Mouse (Mus musculus) ovary, postnatal 14 days (tissue): ENCODE results near the gene Lman1l.

Experiments
- DNase-seq: peaks from one replicate; pipeline ENCODE4 v3.0.0; 2022; ENCODE audit warnings: low spot score

Gene Lman1l

GRCm38 (mm10) chr9:57620674-57621073 lies at the start of gene Lman1l:
Gene Lman1l, minus strand, starts transcription at chr9:57620774.
- DNase-seq, result no peak

- DNase-seq, result no peak
Measured at GRCm38 (mm10) chr9:57669566-57669965, 49.0 kb upstream of the Lman1l start.

GRCm38 (mm10) chr9:57668277-57668676 lies 47.7 kb upstream of the Lman1l start:
- DNase-seq, result no peak

- no peak for DNase-seq
Measured at GRCm38 (mm10) chr9:57667817-57668216, 47.2 kb upstream of the Lman1l start.

GRCm38 (mm10) chr9:57667136-57667535 lies 46.6 kb upstream of the Lman1l start:
- DNase-seq, result no peak

GRCm38 (mm10) chr9:57666536-57666935 lies 46.0 kb upstream of the Lman1l start:
- no peak for DNase-seq

GRCm38 (mm10) chr9:57664616-57665015 lies 44.0 kb upstream of the Lman1l start:
- no peak for DNase-seq

- no peak for DNase-seq
Measured at GRCm38 (mm10) chr9:57661552-57661951, 41.0 kb upstream of the Lman1l start.

GRCm38 (mm10) chr9:57660501-57660900 lies 39.9 kb upstream of the Lman1l start:
- DNase-seq, result no peak

GRCm38 (mm10) chr9:57659774-57660173 lies 39.2 kb upstream of the Lman1l start:
- DNase-seq, result peak; percentile 53

GRCm38 (mm10) chr9:57658970-57659369 lies 38.4 kb upstream of the Lman1l start:
- DNase-seq, result no peak

GRCm38 (mm10) chr9:57657843-57658242 lies 37.3 kb upstream of the Lman1l start:
- DNase-seq, result no peak

- DNase-seq, result no peak
Measured at GRCm38 (mm10) chr9:57656631-57657350, 36.2 kb upstream of the Lman1l start.

- peak; percentile 96 for DNase-seq
Measured at GRCm38 (mm10) chr9:57655749-57656148, 35.2 kb upstream of the Lman1l start.

GRCm38 (mm10) chr9:57654966-57655365 lies 34.4 kb upstream of the Lman1l start:
- no peak for DNase-seq

GRCm38 (mm10) chr9:57653283-57653682 lies 32.7 kb upstream of the Lman1l start, which contains the start of gene Csk:
Gene Csk, minus strand, starts transcription at chr9:57653631.
- DNase-seq, result no peak

GRCm38 (mm10) chr9:57652855-57653254 lies 32.3 kb upstream of the Lman1l start:
- DNase-seq, result no peak

- DNase-seq, result no peak
Measured at GRCm38 (mm10) chr9:57652351-57652750, 31.8 kb upstream of the Lman1l start.

GRCm38 (mm10) chr9:57650786-57651311 lies 30.3 kb upstream of the Lman1l start:
- no peak for DNase-seq

GRCm38 (mm10) chr9:57650130-57650785 lies 29.7 kb upstream of the Lman1l start:
- DNase-seq, result no peak

GRCm38 (mm10) chr9:57647286-57648108 lies 26.9 kb upstream of the Lman1l start:
- no peak for DNase-seq

GRCm38 (mm10) chr9:57646551-57647103 lies 26.1 kb upstream of the Lman1l start:
- DNase-seq, result no peak
